Mouse (Mus musculus): ENCODE measurements at regions not wholly inside any gene's neighbourhood (a gene's known extent, or its start where the extent isn't known, plus 50 kb on each side); places are given as distances from the start of the nearest gene placed in this dataset.

DNA sequence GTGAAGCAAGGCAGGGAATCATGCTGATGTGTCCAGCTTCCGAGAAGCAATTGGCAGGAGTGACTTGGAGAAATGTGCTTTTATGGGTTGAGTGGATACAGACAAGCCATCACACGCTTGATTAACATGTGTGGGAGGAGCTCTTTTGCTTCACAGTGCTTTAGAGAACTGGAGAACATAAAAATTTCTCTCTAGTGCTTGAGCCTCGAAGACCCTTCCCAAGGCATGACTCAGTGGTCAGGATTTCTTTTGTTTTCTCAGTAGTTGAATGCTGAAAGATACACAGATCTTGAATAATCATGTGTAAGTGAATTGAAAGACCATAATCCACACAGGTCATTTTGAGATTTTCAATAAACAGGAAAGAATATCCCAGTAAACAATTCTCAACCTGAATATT, 721.9 kb downstream of the Hace1 start:
- TF ChIP-seq CTCF (IDR thresholded peaks at IDR 0.05; ENCODE audit: borderline replicate concordance, extremely low read depth, insufficient read depth, insufficient read length) (no peak), POLR2A (IDR thresholded peaks at IDR 0.05; ENCODE audit: borderline replicate concordance, extremely low read depth, insufficient read depth, insufficient read length, poor library complexity, severe bottlenecking) (no peak)

All from brain, embryonic 14.5 days (tissue).